Mouse (Mus musculus): ENCODE results near the gene Tas2r143. TPM values are rescaled to one million over a fixed set of nuclear protein-coding genes. Genes with fewer than 3 reads are reported as not detected.

Gene Tas2r143
- polyA plus RNA-seq, 1 experiment from 2014 or later: not detected

Other genes with a start within 250 kb of the Tas2r143 start
- gene Tas2r144, start 184.9 kb upstream of the Tas2r143 start, polyA plus RNA-seq (2015; fragmentation: Nextera tagmentation; extraction: Ambion mirVana): not detected in 2 replicates
- gene Gstk1, start 154.3 kb upstream of the Tas2r143 start, polyA plus RNA-seq (2015; fragmentation: Nextera tagmentation; extraction: Ambion mirVana): 14.2 and 15.0 TPM in 2 replicates
- 0.14 TPM in 2 replicates for gene Tmem139, start 138.3 kb upstream of the Tas2r143 start, polyA plus RNA-seq (2015; fragmentation: Nextera tagmentation; extraction: Ambion mirVana)
- 28.2 and 31.8 TPM in 2 replicates for gene Casp2, start 135.3 kb upstream of the Tas2r143 start, polyA plus RNA-seq (2015; fragmentation: Nextera tagmentation; extraction: Ambion mirVana)
- 0.99 and 1.2 TPM in 2 replicates for gene Clcn1, start 113.6 kb upstream of the Tas2r143 start, polyA plus RNA-seq (2015; fragmentation: Nextera tagmentation; extraction: Ambion mirVana)
- gene Fam131b, start 75.6 kb upstream of the Tas2r143 start, polyA plus RNA-seq (2015; fragmentation: Nextera tagmentation; extraction: Ambion mirVana): 7.2 and 7.3 TPM in 2 replicates
- 52.4 and 69.7 TPM in 2 replicates for gene Zyx, start 50.6 kb upstream of the Tas2r143 start, polyA plus RNA-seq (2015; fragmentation: Nextera tagmentation; extraction: Ambion mirVana)
- gene Epha1, start 27.0 kb upstream of the Tas2r143 start, polyA plus RNA-seq (2015; fragmentation: Nextera tagmentation; extraction: Ambion mirVana): 0.25 and 0.49 TPM in 2 replicates
- not detected in 2 replicates for gene Tas2r135, start 5.2 kb downstream of the Tas2r143 start, polyA plus RNA-seq (2015; fragmentation: Nextera tagmentation; extraction: Ambion mirVana)
- not detected in 2 replicates for gene Tas2r126, start 34.3 kb downstream of the Tas2r143 start, polyA plus RNA-seq (2015; fragmentation: Nextera tagmentation; extraction: Ambion mirVana)
- not detected in 2 replicates for gene Olfr458, start 65.0 kb downstream of the Tas2r143 start, polyA plus RNA-seq (2015; fragmentation: Nextera tagmentation; extraction: Ambion mirVana)
- gene Olfr457, start 76.1 kb downstream of the Tas2r143 start, polyA plus RNA-seq (2015; fragmentation: Nextera tagmentation; extraction: Ambion mirVana): 0.12 TPM in 1 of 2 replicates, not detected in the other
- gene Olfr456, start 87.0 kb downstream of the Tas2r143 start, polyA plus RNA-seq (2015; fragmentation: Nextera tagmentation; extraction: Ambion mirVana): not detected in 2 replicates
- not detected in 2 replicates for gene Olfr455, start 147.3 kb downstream of the Tas2r143 start, polyA plus RNA-seq (2015; fragmentation: Nextera tagmentation; extraction: Ambion mirVana)
- gene Tcaf3, start 197.5 kb downstream of the Tas2r143 start, polyA plus RNA-seq (2015; fragmentation: Nextera tagmentation; extraction: Ambion mirVana): not detected in 2 replicates
- gene Tcaf2, start 245.0 kb downstream of the Tas2r143 start, polyA plus RNA-seq (2015; fragmentation: Nextera tagmentation; extraction: Ambion mirVana): 2.2 and 2.6 TPM in 2 replicates

All from hindbrain, embryonic 16.5 days (tissue).